ENCODE assay signal across 17 mouse cellular contexts in genomic region chr11:17764146-17764545, GRCm38 (mm10).
"Had no signal": no experiment of that assay in that cellular context is flagged by ENCODE, and none has a peak within 500 bp of the region (broad histone marks: within the 10 kb centered on the region; RNA-seq: fewer than 3 reads in every experiment).

No protein-coding gene starts in this region.

- H3K4me1 ChIP-seq: liver, embryonic 13.5 days had no signal

- H3K4me3 ChIP-seq: kidney, embryonic 15.5 days; left cerebral cortex, adult 2 months; liver, embryonic 13.5 days had no signal

- H3K27me3 ChIP-seq: kidney, embryonic 15.5 days; liver, embryonic 13.5 days had no signal

- H3K9ac ChIP-seq: kidney, embryonic 15.5 days; liver, embryonic 13.5 days had no signal

- H3K9me3 ChIP-seq: kidney, embryonic 15.5 days; liver, embryonic 13.5 days had no signal

- H3K27ac ChIP-seq: kidney, embryonic 15.5 days; left cerebral cortex, adult 2 months; liver, embryonic 13.5 days; stomach, postnatal 0 days had no signal

- DNase-seq: kidney, postnatal 10 days; kidney, postnatal 36 days; layer of hippocampus, postnatal 36 days; liver, embryonic 13.5 days; lung, adult 2 months; lung, postnatal 14 days; lung, postnatal 4 days; midbrain, embryonic 14.5 days; right cerebral cortex, adult 18-20 months; right cerebral cortex, postnatal 14 days; right cerebral cortex, postnatal 4 days; thymus, adult 2 months; thymus, postnatal 25 days had no signal

- H3K4me2 ChIP-seq: kidney, embryonic 15.5 days; liver, embryonic 13.5 days; midbrain, embryonic 11.5 days had no signal

- H3K36me3 ChIP-seq: kidney, embryonic 15.5 days; liver, embryonic 13.5 days had no signal
